Mouse (Mus musculus) CH12.LX (cell line): ENCODE measurements around the gene Fam69b. TPM values are rescaled to one million over a fixed set of nuclear protein-coding genes. Genes with fewer than 3 reads are reported as not detected.

ENCODE experiments used
- DNase-seq: peaks from one replicate; pipeline ENCODE4 v3.0.0-alpha.2; 2013; ENCODE audit errors: extremely low read depth
- H3K27ac ChIP-seq: 2 replicates; pipeline ENCODE4 v1.5.1; 2012; ENCODE audit warnings: low read depth, mild to moderate bottlenecking, control low read depth, moderate library complexity; ENCODE audit not compliant: insufficient read depth
- H3K27me3 ChIP-seq: replicated peaks from 2 replicates; pipeline ENCODE3; 2012; ENCODE audit warnings: inconsistent platforms
- H3K36me3 ChIP-seq, 2 experiments: replicated peaks in 1 of 2; 2 replicates each; pipeline versions ENCODE3 to v1.6.1; 2012; ENCODE audit warnings: inconsistent platforms in 1 of 2, low read length in 1 of 2, mild to moderate bottlenecking in 1 of 2, mixed read lengths in 1 of 2, moderate library complexity in 1 of 2; ENCODE audit not compliant: control insufficient read depth in 1 of 2, insufficient read depth in 1 of 2
- H3K4me1 ChIP-seq, 2 experiments: 2 replicates each; pipeline ENCODE4 v1.6.1; 2012; ENCODE audit warnings: inconsistent platforms in 1 of 2, moderate library complexity in 1 of 2; ENCODE audit not compliant: insufficient read depth in 2 of 2, control insufficient read depth in 1 of 2
- H3K4me2 ChIP-seq: 2 replicates; pipeline ENCODE4 v1.6.1; 2012; ENCODE audit warnings: low read depth, mild to moderate bottlenecking, control low read depth; ENCODE audit not compliant: poor library complexity, insufficient read depth, severe bottlenecking
- H3K4me3 ChIP-seq, 3 experiments: fragments of 150-350 bp in 1 of 3; sonication (generic) in 1 of 3; replicated peaks in 1 of 3; 2 replicates each; pipeline versions ENCODE3 to v1.5.1; 2011 to 2012; ENCODE audit warnings: low read depth in 2 of 3, low read length in 2 of 3, mild to moderate bottlenecking in 2 of 3, moderate library complexity in 2 of 3, control low read depth in 1 of 3, improper control_type of control experiment in 1 of 3, inconsistent platforms in 1 of 3, mixed read lengths in 1 of 3; ENCODE audit not compliant: poor library complexity in 1 of 3
- H3K79me2 ChIP-seq: replicated peaks from 2 replicates; pipeline ENCODE4 v1.6.1; 2012; ENCODE audit warnings: mild to moderate bottlenecking, moderate library complexity; ENCODE audit not compliant: control insufficient read depth, poor library complexity, insufficient read depth, severe bottlenecking; ENCODE audit errors: extremely low read depth
- H3K9ac ChIP-seq: 2 replicates; pipeline ENCODE4 v1.6.1; 2012; ENCODE audit warnings: low read depth, mild to moderate bottlenecking, control low read depth, moderate library complexity; ENCODE audit not compliant: insufficient read depth
- H3K9me3 ChIP-seq: replicated peaks from 2 replicates; pipeline ENCODE3; 2012; ENCODE audit warnings: low read length, inconsistent platforms, mixed read lengths
- BHLHE40 ChIP-seq: IDR thresholded peaks from 2 replicates; pipeline ENCODE4 v1.6.1; 2011; ENCODE audit warnings: mild to moderate bottlenecking, low read depth, low read length, improper control_type of control experiment
- E2F4 ChIP-seq: IDR thresholded peaks from 2 replicates; pipeline ENCODE4 v1.6.1; 2011; ENCODE audit warnings: low read depth, low read length, improper control_type of control experiment; ENCODE audit not compliant: insufficient replicate concordance
- IRF4 ChIP-seq: IDR thresholded peaks from 2 replicates; pipeline ENCODE4 v1.6.1; 2014; ENCODE audit warnings: low read depth, mild to moderate bottlenecking, inconsistent platforms, low read length, improper control_type of control experiment
- MAX ChIP-seq: IDR thresholded peaks from 2 replicates; pipeline ENCODE4 v1.6.1; 2011; ENCODE audit warnings: low read length, improper control_type of control experiment
- MXI1 ChIP-seq: IDR thresholded peaks from 2 replicates; pipeline ENCODE4 v1.6.1; 2011; ENCODE audit warnings: mild to moderate bottlenecking, low read depth, low read length, improper control_type of control experiment
- MYC ChIP-seq: IDR thresholded peaks from 2 replicates; pipeline ENCODE4 v1.6.1; 2011; ENCODE audit warnings: low read depth, mild to moderate bottlenecking, improper control_type of control experiment, low read length
- PAX5 ChIP-seq: IDR thresholded peaks from 2 replicates; pipeline ENCODE4 v1.6.1; 2012; ENCODE audit warnings: low read length, inconsistent platforms, mixed read lengths
- RAD21 ChIP-seq: IDR thresholded peaks from 2 replicates; pipeline ENCODE4 v1.6.1; 2011; ENCODE audit warnings: low read depth, mild to moderate bottlenecking, low read length, improper control_type of control experiment, moderate library complexity
- RCOR1 ChIP-seq: conservative IDR thresholded peaks from 2 replicates; pipeline ENCODE4 v1.6.1; 2012; ENCODE audit warnings: low read depth, mild to moderate bottlenecking, inconsistent platforms, low read length, improper control_type of control experiment
- TBP ChIP-seq: conservative IDR thresholded peaks from 2 replicates; pipeline ENCODE4 v1.6.1; 2011; ENCODE audit warnings: low read depth, low read length, improper control_type of control experiment
- TCF12 ChIP-seq: IDR thresholded peaks from 2 replicates; pipeline ENCODE4 v1.6.1; 2014; ENCODE audit warnings: low read depth, mild to moderate bottlenecking, inconsistent platforms, low read length, improper control_type of control experiment
- UBTF ChIP-seq: IDR thresholded peaks from 2 replicates; pipeline ENCODE4 v1.6.1; 2012; ENCODE audit warnings: low read depth, mild to moderate bottlenecking, inconsistent platforms, low read length, improper control_type of control experiment, moderate library complexity
- ZC3H11A ChIP-seq: IDR thresholded peaks from 2 replicates; pipeline ENCODE4 v1.6.1; 2012; ENCODE audit warnings: low read depth, mild to moderate bottlenecking, inconsistent platforms, low read length, improper control_type of control experiment
- ZKSCAN1 ChIP-seq: IDR thresholded peaks from 2 replicates; pipeline ENCODE4 v1.6.1; 2012; ENCODE audit warnings: low read depth, inconsistent platforms, low read length, improper control_type of control experiment, borderline replicate concordance
- dilution Hi-C: fragments of 300-500 bp; cut with MboI; formaldehyde crosslinking; loops from 2 replicates; pipeline ENCODE4 v1.14.3; 2020; ENCODE audit warnings: low sequenced_read_pairs; ENCODE audit not compliant: extremely low pct_unique_long_range_greater_than_20kb, extremely low pct_ligation_motif_present
- in situ Hi-C: fragments of 300-500 bp; cut with MboI; formaldehyde crosslinking; loops from 3 replicates; pipeline ENCODE4 v1.14.3; 2019; ENCODE audit warnings: low sequenced_read_pairs, low pct_ligation_motif_present, low pct_unique_long_range_greater_than_20kb, mixed read lengths
- polyA plus RNA-seq: library from polyadenylated mRNA; unstranded; fragments of >175 nt; gene quantifications from 2 replicates; pipeline ENCODE4 v1.2.1, GENCODE M21; 2012; ENCODE audit warnings: low read depth; ENCODE audit not compliant: insufficient read length
- total RNA-seq, 2 experiments: library from RNA; depleted of rRNA; stranded (reverse); fragments of 300-350 nt in 1 of 2; fragments of >200 nt in 1 of 2; gene quantifications; 2 replicates each; pipeline ENCODE4 v1.2.3; 2012 to 2014

The Fam69b gene
- total and polyA plus RNA-seq, 3 experiments = 0.16 to 1.2 TPM; not detected in 1

DNA sequence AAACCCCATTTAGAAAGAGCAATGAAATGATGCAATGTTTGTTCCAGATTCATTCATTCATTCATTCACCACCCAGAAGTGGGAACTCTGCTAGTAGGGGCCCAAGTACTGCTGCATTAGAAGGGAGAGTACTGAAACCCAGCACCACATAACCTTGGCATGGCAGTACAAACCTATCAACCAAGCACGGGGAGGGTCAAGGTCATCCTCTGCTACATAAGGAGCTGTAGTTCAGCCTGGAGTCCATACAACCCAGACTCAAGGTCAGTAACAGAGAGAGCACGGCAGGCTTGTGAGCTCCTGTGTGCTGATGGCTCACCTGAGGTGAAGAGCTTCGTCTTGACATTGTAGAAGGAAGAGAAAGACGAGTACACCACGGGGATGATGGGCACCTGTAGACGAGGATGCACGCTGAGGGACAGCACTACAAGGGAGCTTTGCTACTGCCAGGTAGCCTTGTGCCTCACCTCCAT, 33.8 kb upstream of the Fam69b start:
- dilution Hi-C loops = no loop called here
- H3K4me1 ChIP-seq = no peaks in the 10 kb centered on the region
- H3K4me3 ChIP-seq = no peak overlapping the region
- H3K79me2 ChIP-seq = no peaks in the 10 kb centered on the region
- H3K9ac ChIP-seq = no peak overlapping the region
- in situ Hi-C loops = no loop called here
- peaks cover 0 to 42% of the 10 kb centered on the region in 2 experiments for H3K36me3 ChIP-seq
- H3K27me3 ChIP-seq = peaks cover 3% of the 10 kb centered on the region
- no peak overlapping the region for H3K4me2 ChIP-seq
- DNase-seq = no peak
- H3K27ac ChIP-seq = no peak overlapping the region
- TF ChIP-seq MXI1 = no peak
- no peaks in the 10 kb centered on the region for H3K9me3 ChIP-seq

DNA sequence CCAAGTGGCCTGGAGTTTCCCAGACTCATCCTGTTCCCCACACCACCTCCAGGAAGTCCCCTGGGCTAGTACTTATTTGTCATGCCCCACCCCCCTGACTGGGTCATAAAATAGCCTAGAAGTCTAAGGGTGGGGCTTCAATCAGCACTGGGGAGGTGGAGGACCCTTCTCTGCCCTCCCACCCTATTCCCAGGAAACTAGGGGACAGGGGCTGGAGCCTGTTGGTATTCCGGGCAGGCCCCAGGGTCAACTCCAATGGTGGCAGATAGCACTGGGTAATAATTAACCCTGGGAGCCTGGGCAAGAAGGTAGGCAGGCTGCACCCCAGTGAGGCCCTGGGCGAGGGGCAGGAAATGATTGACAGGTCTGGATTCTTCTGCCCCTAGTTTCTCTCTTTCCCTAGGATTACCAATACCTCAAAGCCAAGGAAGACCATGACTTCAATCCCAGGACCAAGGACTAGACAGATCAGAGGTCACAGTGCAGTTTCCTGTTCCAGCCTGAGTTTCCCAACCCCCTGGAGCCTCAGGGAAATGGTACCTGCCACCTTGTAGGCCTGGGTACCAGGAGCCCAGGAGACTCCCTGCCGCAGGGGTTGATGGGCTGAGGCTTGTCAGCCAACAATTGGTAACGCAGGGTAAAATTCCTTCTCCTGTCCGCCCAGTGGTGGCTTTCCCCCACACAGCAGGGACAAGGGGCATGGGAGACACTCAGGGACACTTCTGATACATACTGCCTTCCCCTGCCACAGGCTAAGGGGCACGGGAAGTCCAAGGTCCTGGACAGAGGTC, 33.1 kb upstream of the Fam69b start:
- Histone ChIP-seq H3K4me3 (no peak overlapping the region), H3K27me3 (peaks cover 3% of the 10 kb centered on the region), H3K4me1 (no peaks in the 10 kb centered on the region), H3K9me3 (no peaks in the 10 kb centered on the region), H3K9ac (no peak overlapping the region), H3K4me2 (no peak overlapping the region), H3K27ac (no peak overlapping the region), H3K36me3 (peaks cover 0 to 42% of the 10 kb centered on the region in 2 experiments), H3K79me2 (no peaks in the 10 kb centered on the region)
- dilution Hi-C loops = no loop called here
- TF ChIP-seq RAD21 = no peak
- TF ChIP-seq MXI1 = no peak
- TF ChIP-seq ZC3H11A = no peak
- TF ChIP-seq E2F4 = no peak
- TF ChIP-seq PAX5 = no peak
- TF ChIP-seq TBP = no peak
- no peak for TF ChIP-seq RCOR1
- no peak for TF ChIP-seq BHLHE40
- TF ChIP-seq MYC = no peak
- TF ChIP-seq TCF12 = no peak
- no peak for TF ChIP-seq MAX
- no peak for TF ChIP-seq IRF4
- no peak for TF ChIP-seq UBTF
- TF ChIP-seq ZKSCAN1 = no peak
- DNase-seq = no peak
- in situ Hi-C loops = no loop called here
